Mouse (Mus musculus) B cell, adult 2 months (primary cell): ENCODE results near the gene Gm17490.
A peak's percentile ranks its signal among the peaks of the same experiment; 100 is the strongest.
"Not testable (repeated sequence)": the region's sequence is repeated elsewhere in the genome, so short reads cannot be mapped to it uniquely, and the experiment has no call there.

Source experiments
- DNase-seq, 2 experiments: peaks; one replicate each; pipeline ENCODE4 v3.0.0; 2022

The Gm17490 gene

GRCm38 (mm10) chr2:11623726-11624125 lies 2.3 kb downstream of the Gm17490 start:
- DNase-seq = no peak

DNA sequence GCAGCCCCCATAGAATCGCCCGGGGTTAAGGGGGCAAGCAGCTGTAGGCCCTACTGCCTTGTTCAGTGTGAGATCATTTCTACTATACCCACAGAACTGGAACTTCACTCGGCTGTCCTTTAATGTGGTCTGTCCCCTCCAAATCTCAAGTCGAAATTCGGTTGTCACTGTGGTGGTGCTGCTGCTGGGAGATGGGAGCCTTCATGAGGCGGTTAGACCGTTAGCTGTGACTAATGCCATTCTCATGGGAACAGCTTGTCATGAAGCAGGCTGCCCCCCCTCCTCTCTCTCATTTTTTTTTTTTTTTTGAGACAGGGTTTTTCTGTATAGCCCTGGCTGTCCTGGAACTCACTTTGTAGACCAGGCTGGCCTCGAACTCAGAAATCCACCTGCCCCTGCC lies 2.9 kb downstream of the Gm17490 start:
- no peak for DNase-seq

GRCm38 (mm10) chr2:11619598-11619997 lies 6.5 kb downstream of the Gm17490 start:
- DNase-seq = no peak

GRCm38 (mm10) chr2:11616846-11617245 lies 9.2 kb downstream of the Gm17490 start:
- DNase-seq = no peak

GRCm38 (mm10) chr2:11612939-11613338 lies 13.1 kb downstream of the Gm17490 start:
- DNase-seq = not testable (repeated sequence)

GRCm38 (mm10) chr2:11606718-11607117 lies 19.3 kb downstream of the Gm17490 start:
- DNase-seq = not testable (repeated sequence)

DNA sequence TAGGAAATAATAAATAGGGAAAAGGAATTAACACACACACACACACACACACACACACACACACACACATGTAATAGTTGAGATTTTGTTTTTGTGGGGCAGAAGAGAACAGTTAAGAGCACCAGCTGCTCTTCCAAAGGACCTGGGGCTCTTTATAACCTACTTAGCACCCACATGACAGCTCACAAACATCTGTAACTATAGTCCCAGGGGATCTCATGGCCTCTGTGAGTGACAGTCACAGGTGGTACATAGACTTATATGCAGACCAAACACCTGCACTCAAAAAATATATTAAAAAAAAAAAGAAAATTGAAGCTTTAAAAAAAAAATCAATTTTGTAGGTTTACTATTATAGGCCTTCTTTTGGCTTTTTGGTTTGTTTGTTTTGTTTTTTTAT lies 21.2 kb downstream of the Gm17490 start:
- no peak for DNase-seq

GRCm38 (mm10) chr2:11604053-11604452 lies 22.0 kb downstream of the Gm17490 start, which contains the start of gene Rbm17:
TSS of gene Rbm17 (minus strand) at chr2:11604153.
- DNase-seq = no peak

GRCm38 (mm10) chr2:11602506-11603489 lies 23.3 kb downstream of the Gm17490 start:
- peak; percentile 96 for DNase-seq

GRCm38 (mm10) chr2:11601795-11602194 lies 24.3 kb downstream of the Gm17490 start:
- DNase-seq = no peak

DNA sequence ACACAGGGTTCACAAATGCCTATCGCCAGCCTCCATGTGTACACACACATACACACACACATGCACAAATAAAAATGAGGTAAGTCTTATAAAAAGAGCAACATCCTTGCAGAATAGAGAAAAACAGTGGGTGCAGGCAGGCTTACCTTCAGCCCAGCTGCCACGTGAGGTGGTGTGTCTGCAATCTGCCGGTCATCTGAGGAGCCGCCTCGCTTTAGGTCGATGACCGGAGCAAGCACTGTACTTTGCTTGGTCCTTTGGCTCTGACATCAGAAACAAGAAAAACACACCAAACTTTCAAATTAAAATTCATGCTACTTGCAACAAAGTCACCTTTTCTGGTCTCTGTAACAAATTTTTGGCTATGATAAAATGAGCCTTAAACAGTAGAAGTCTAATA lies 28.2 kb downstream of the Gm17490 start:
- no peak for DNase-seq

DNA sequence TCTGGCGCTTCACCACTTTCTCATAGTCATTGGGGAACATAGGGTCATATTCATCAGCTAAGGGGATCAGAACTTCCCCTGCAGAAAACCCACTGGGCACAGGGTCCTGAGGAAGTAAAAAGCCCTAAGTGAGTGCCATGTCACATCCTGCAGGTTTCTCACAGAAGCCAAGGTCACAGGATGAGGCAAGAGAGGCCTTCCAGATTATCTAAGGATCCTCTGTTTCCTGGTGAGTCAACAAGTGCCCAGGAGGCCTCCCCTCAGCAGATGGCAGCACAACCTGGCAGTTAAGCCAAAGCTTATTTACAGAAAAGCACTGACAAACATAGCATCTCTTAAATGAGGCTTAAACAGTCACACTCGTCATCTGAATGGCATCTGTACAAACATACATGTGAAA lies 29.4 kb downstream of the Gm17490 start:
- no peak for DNase-seq

GRCm38 (mm10) chr2:11587996-11588395 lies 38.1 kb downstream of the Gm17490 start:
- no peak for DNase-seq

DNA sequence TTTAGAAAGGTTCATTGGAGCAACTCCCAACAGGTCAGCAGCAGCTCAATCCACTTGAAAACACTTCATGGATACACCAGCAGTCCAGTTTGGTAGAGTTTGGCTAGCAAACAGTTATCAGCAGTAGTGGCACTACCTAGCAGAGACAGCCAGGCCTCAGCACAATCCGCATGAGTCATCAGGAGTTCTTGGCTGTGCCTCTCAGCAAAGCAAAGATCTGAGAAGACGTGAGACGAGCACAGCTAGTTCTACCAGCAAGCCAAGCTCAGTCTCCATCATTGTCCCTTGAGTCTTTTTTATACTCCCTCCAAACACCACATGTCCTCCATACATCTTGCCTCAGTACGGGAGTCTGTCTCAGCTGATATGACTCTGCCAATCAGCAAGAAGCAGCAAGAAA lies 46.7 kb downstream of the Gm17490 start:
- no peak for DNase-seq

- DNase-seq = no peak
Measured at GRCm38 (mm10) chr2:11578187-11578586, 47.9 kb downstream of the Gm17490 start.
